Mouse (Mus musculus): Measurements from ENCODE around the gene Selenbp2. TPM values are rescaled to one million over a fixed set of nuclear protein-coding genes. Genes with fewer than 3 reads are reported as not detected.
"Not testable (repeated sequence)": the region's sequence is repeated elsewhere in the genome, so short reads cannot be mapped to it uniquely, and the experiment has no call there.

Selenbp2 gene
- total RNA-seq (2014; rRNA removed): 0.94 and 1.4 TPM in 2 replicates
- 1.0 TPM in 1 of 2 replicates, not detected in the other for polyA plus RNA-seq (2015; fragmentation: Nextera tagmentation; extraction: Ambion mirVana)

GRCm38 (mm10) chr3:94693329-94693825, at the start of gene Selenbp2:
TSS of gene Selenbp2 (plus strand) at chr3:94693556.
- Histone ChIP-seq H3K4me3 (ENCODE audit: low read depth, low read length) (no peak within 1 kb of the TSS), H3K36me3 (ENCODE audit: insufficient read depth, low read length) (no peaks in the 10 kb centered on the region), H3K27ac (ENCODE audit: low read depth, low read length) (no peak within 1 kb of the TSS), H3K27me3 (ENCODE audit: insufficient read depth, low read length) (no peaks in the 10 kb centered on the region), H3K9me3 (ENCODE audit: low read length) (no peaks in the 10 kb centered on the region), H3K4me2 (ENCODE audit: low read depth, low read length, poor library complexity, severe bottlenecking) (no peak within 1 kb of the TSS), H3K4me1 (ENCODE audit: insufficient read depth, low read length) (no peaks in the 10 kb centered on the region), H3K9ac (replicated peaks; ENCODE audit: low read length, poor library complexity, severe bottlenecking) (no peak within 1 kb of the TSS)
- no peak for TF ChIP-seq CTCF (IDR thresholded peaks at IDR 0.05)
- DNase-seq (ENCODE audit: low spot score): no peak
- WGBS: 74% methylated on average over 5 of the region's 5 CpGs
- ATAC-seq (ENCODE audit: low FRiP score): no peak

GRCm38 (mm10) chr3:94648755-94649590, 44.4 kb upstream of the Selenbp2 start:
- WGBS: 46% methylated on average over 6 of the region's 6 CpGs
- Histone ChIP-seq H3K9me3 (ENCODE audit: low read length) (no peaks in the 10 kb centered on the region), H3K27me3 (ENCODE audit: insufficient read depth, low read length) (no peaks in the 10 kb centered on the region), H3K4me1 (ENCODE audit: insufficient read depth, low read length) (no peaks in the 10 kb centered on the region), H3K9ac (replicated peaks; ENCODE audit: low read length, poor library complexity, severe bottlenecking) (no peak overlapping the region), H3K27ac (ENCODE audit: low read depth, low read length) (no peak overlapping the region), H3K4me3 (ENCODE audit: low read depth, low read length) (no peak overlapping the region), H3K4me2 (ENCODE audit: low read depth, low read length, poor library complexity, severe bottlenecking) (no peak overlapping the region), H3K36me3 (ENCODE audit: insufficient read depth, low read length) (no peaks in the 10 kb centered on the region)
- ATAC-seq (ENCODE audit: low FRiP score) (no peak), DNase-seq (ENCODE audit: low spot score) (peak; percentile 24)
- TF ChIP-seq CTCF (IDR thresholded peaks at IDR 0.05): no peak

GRCm38 (mm10) chr3:94650409-94650808, 42.9 kb upstream of the Selenbp2 start:
- Histone ChIP-seq H3K36me3 (ENCODE audit: insufficient read depth, low read length) (no peaks in the 10 kb centered on the region), H3K27me3 (ENCODE audit: insufficient read depth, low read length) (no peaks in the 10 kb centered on the region), H3K27ac (ENCODE audit: low read depth, low read length) (no peak overlapping the region), H3K4me1 (ENCODE audit: insufficient read depth, low read length) (no peaks in the 10 kb centered on the region), H3K4me3 (ENCODE audit: low read depth, low read length) (no peak overlapping the region), H3K9me3 (ENCODE audit: low read length) (no peaks in the 10 kb centered on the region), H3K9ac (replicated peaks; ENCODE audit: low read length, poor library complexity, severe bottlenecking) (no peak overlapping the region), H3K4me2 (ENCODE audit: low read depth, low read length, poor library complexity, severe bottlenecking) (no peak overlapping the region)
- no peak for TF ChIP-seq CTCF (IDR thresholded peaks at IDR 0.05)
- ATAC-seq (ENCODE audit: low FRiP score): no peak
- WGBS: 89% methylated on average over 7 of the region's 7 CpGs
- DNase-seq (ENCODE audit: low spot score): no peak

- not testable (repeated sequence) for H3K4me1 ChIP-seq (ENCODE audit: insufficient read depth, low read length); H3K9me3 ChIP-seq (ENCODE audit: low read length); H3K9ac ChIP-seq (replicated peaks; ENCODE audit: low read length, poor library complexity, severe bottlenecking); H3K36me3 ChIP-seq (ENCODE audit: insufficient read depth, low read length); H3K27ac ChIP-seq (ENCODE audit: low read depth, low read length); ATAC-seq (ENCODE audit: low FRiP score); H3K27me3 ChIP-seq (ENCODE audit: insufficient read depth, low read length); H3K4me3 ChIP-seq (ENCODE audit: low read depth, low read length); H3K4me2 ChIP-seq (ENCODE audit: low read depth, low read length, poor library complexity, severe bottlenecking); DNase-seq (ENCODE audit: low spot score)
- 40% methylated on average over 1 of the region's 1 CpGs for WGBS
Measured at GRCm38 (mm10) chr3:94653967-94654366, 39.4 kb upstream of the Selenbp2 start.

- WGBS: 3% methylated on average over 22 of the region's 47 CpGs
- peak; percentile 68 for ATAC-seq (ENCODE audit: low FRiP score)
- not testable (repeated sequence) for H3K36me3 ChIP-seq (ENCODE audit: insufficient read depth, low read length)
Measured at GRCm38 (mm10) chr3:94657852-94658739, 35.3 kb upstream of the Selenbp2 start.

GRCm38 (mm10) chr3:94658740-94659095, 34.6 kb upstream of the Selenbp2 start, which contains the start of gene Tuft1:
TSS of gene Tuft1 (minus strand) at chr3:94658872.
- H3K9ac ChIP-seq (replicated peaks; ENCODE audit: low read length, poor library complexity, severe bottlenecking); H3K36me3 ChIP-seq (ENCODE audit: insufficient read depth, low read length); DNase-seq (ENCODE audit: low spot score); H3K27me3 ChIP-seq (ENCODE audit: insufficient read depth, low read length); H3K27ac ChIP-seq (ENCODE audit: low read depth, low read length); H3K9me3 ChIP-seq (ENCODE audit: low read length); H3K4me1 ChIP-seq (ENCODE audit: insufficient read depth, low read length): not testable (repeated sequence)
- peak within 1 kb of the TSS; percentile 37 for H3K4me3 ChIP-seq (ENCODE audit: low read depth, low read length)
- 1% methylated on average over 12 of the region's 33 CpGs for WGBS
- H3K4me2 ChIP-seq (ENCODE audit: low read depth, low read length, poor library complexity, severe bottlenecking): peak within 1 kb of the TSS; percentile 47
- ATAC-seq (ENCODE audit: low FRiP score): peak; percentile 91

More at GRCm38 (mm10) chr3:94657852-94658739, 35.3 kb upstream of the Selenbp2 start:
- not testable (repeated sequence) for H3K27me3 ChIP-seq (ENCODE audit: insufficient read depth, low read length); H3K9me3 ChIP-seq (ENCODE audit: low read length); H3K4me1 ChIP-seq (ENCODE audit: insufficient read depth, low read length); H3K9ac ChIP-seq (replicated peaks; ENCODE audit: low read length, poor library complexity, severe bottlenecking); H3K27ac ChIP-seq (ENCODE audit: low read depth, low read length); DNase-seq (ENCODE audit: low spot score)
- peak overlapping the region; percentile 37 for H3K4me3 ChIP-seq (ENCODE audit: low read depth, low read length)
- H3K4me2 ChIP-seq (ENCODE audit: low read depth, low read length, poor library complexity, severe bottlenecking): peak overlapping the region; percentile 47
